Mouse (Mus musculus) G1E (cell line): ENCODE data around the gene Nkx3-2. TPM values are rescaled to one million over a fixed set of nuclear protein-coding genes. Genes with fewer than 3 reads are reported as not detected.
A peak's percentile ranks its signal among the peaks of the same experiment; 100 is the strongest.

Source experiments
- ATAC-seq: 2 replicates; pipeline ENCODE4 v1.8.0; 2016; ENCODE audit warnings: mild to moderate bottlenecking; ENCODE audit not compliant: insufficient number of reproducible peaks, poor library complexity, low FRiP score, severe bottlenecking; ENCODE audit errors: extremely low read depth
- DNase-seq: peaks from one replicate; pipeline ENCODE4 v3.0.0; 2012; ENCODE audit warnings: low spot score
- H3K27me3 ChIP-seq: 2 replicates; pipeline ENCODE4 v1.6.1; 2012; ENCODE audit warnings: mild to moderate bottlenecking, low read length, inconsistent platforms; ENCODE audit not compliant: insufficient read depth
- H3K36me3 ChIP-seq: replicated peaks from 2 replicates; pipeline ENCODE3; 2012; ENCODE audit warnings: mild to moderate bottlenecking, inconsistent platforms
- H3K4me1 ChIP-seq: 2 replicates; pipeline ENCODE4 v1.6.1; 2012; ENCODE audit warnings: low read depth, low read length, inconsistent platforms, mixed read lengths; ENCODE audit not compliant: insufficient read depth
- H3K4me3 ChIP-seq: 2 replicates; pipeline ENCODE4 v1.5.1; 2012; ENCODE audit warnings: low read depth, mild to moderate bottlenecking, inconsistent platforms, low read length, moderate library complexity, mixed read lengths
- H3K9me3 ChIP-seq: replicated peaks from 2 replicates; pipeline ENCODE4 v1.6.1; 2012; ENCODE audit warnings: inconsistent platforms
- CTCF ChIP-seq: IDR thresholded peaks from 2 replicates; pipeline ENCODE4 v1.5.1; 2012; ENCODE audit warnings: low read depth, low read length, inconsistent platforms, mixed read lengths
- GATA1 ChIP-seq: IDR thresholded peaks from 2 replicates; pipeline ENCODE4 v1.6.1; 2012; ENCODE audit warnings: borderline replicate concordance, low read length, inconsistent platforms, mixed read lengths
- GATA2 ChIP-seq: IDR thresholded peaks from 2 replicates; pipeline ENCODE4 v1.6.1; 2012; ENCODE audit warnings: low read depth, low read length, inconsistent platforms, borderline replicate concordance
- POLR2AphosphoS5 ChIP-seq: IDR thresholded peaks from 2 replicates; pipeline ENCODE4 v1.6.1; 2012; ENCODE audit warnings: low read depth, low read length, inconsistent platforms; ENCODE audit not compliant: insufficient replicate concordance
- TAL1 ChIP-seq: conservative IDR thresholded peaks from 2 replicates; pipeline ENCODE4 v1.6.1; 2012; ENCODE audit warnings: low read depth, low read length, inconsistent platforms, mixed read lengths
- polyA plus RNA-seq: library from polyadenylated mRNA; stranded (reverse); fragments of >175 nt; gene quantifications from 2 replicates; pipeline ENCODE4 v1.2.3, GENCODE M21; 2012
- total RNA-seq, 2 experiments: library from RNA; stranded (forward) in 1 of 2; stranded (reverse) in 1 of 2; fragments of 200-1000 nt in 1 of 2; fragments of >200 nt in 1 of 2; fragmentation: Nextera tagmentation in 1 of 2; gene quantifications; 2 replicates each; pipeline ENCODE4 v1.2.3; 2014 to 2017

Nkx3-2 gene
- total and polyA plus RNA-seq, 3 experiments: not detected

DNA sequence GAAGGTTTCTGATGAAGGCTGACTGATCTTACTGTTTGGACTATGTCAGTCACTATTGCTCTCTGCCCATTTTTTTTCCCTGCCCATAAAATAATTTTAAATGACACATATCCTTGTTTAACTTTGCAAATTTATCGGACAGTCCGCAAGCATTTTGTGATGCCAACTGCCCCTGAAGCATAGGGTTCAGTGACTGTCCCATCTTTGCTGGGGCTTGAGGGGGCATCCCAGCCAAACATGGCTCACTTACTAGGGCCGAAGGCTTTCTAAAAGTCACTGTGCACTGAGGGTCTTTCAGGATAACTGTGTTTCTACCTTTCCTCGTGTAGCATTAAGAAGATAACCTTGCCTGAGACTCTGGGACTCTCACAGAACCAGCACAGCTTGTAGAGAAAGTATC is 11.6 kb downstream of the Nkx3-2 start:
- H3K36me3 ChIP-seq: no peaks in the 10 kb centered on the region
- no peaks in the 10 kb centered on the region for H3K9me3 ChIP-seq
- H3K4me1 ChIP-seq: peaks cover 5% of the 10 kb centered on the region
- no peak overlapping the region for H3K4me3 ChIP-seq
- TF ChIP-seq GATA2 (no peak), CTCF (no peak), GATA1 (no peak), TAL1 (no peak), POLR2AphosphoS5 (no peak)
- no peak for DNase-seq
- ATAC-seq: no peak
- H3K27me3 ChIP-seq: peaks cover 30% of the 10 kb centered on the region

- Histone ChIP-seq H3K36me3 (no peaks in the 10 kb centered on the region), H3K4me1 (peaks cover 12% of the 10 kb centered on the region), H3K4me3 (no peak overlapping the region), H3K27me3 (peaks cover 23% of the 10 kb centered on the region), H3K9me3 (no peaks in the 10 kb centered on the region)
- TF ChIP-seq GATA1 (no peak), POLR2AphosphoS5 (no peak), TAL1 (no peak), GATA2 (no peak), CTCF (no peak)
- no peak for ATAC-seq
- DNase-seq: no peak
These were observed 19.2 kb downstream of the Nkx3-2 start for GRCm38 (mm10) chr5:41744898-41745780.

DNA sequence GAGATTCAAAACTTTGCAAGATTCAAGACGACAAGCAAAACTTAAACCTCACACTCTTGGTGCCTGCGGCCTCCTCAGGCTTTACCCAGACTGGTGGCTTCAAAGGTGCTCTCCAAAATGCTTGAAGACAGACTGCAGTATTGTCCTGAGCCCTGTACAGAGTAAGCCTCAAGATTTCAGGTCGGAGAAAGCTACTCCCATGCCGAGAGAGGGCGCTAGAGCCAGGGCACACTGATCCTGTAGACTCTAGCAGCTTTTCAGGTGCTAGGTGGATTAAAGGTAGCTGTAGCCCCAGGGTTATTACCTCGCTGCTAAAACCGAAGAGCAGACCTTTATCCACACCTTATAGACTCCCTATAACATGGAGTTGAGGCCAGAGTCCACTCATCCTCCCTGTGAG is 20.1 kb downstream of the Nkx3-2 start:
- Histone ChIP-seq H3K4me1 (peaks cover 16% of the 10 kb centered on the region), H3K27me3 (peaks cover 23% of the 10 kb centered on the region), H3K4me3 (no peak overlapping the region), H3K9me3 (no peaks in the 10 kb centered on the region), H3K36me3 (no peaks in the 10 kb centered on the region)
- DNase-seq (no peak), ATAC-seq (no peak)
- no peak for TF ChIP-seq POLR2AphosphoS5
- no peak for TF ChIP-seq TAL1
- TF ChIP-seq GATA2: no peak
- no peak for TF ChIP-seq CTCF
- TF ChIP-seq GATA1: no peak

DNA sequence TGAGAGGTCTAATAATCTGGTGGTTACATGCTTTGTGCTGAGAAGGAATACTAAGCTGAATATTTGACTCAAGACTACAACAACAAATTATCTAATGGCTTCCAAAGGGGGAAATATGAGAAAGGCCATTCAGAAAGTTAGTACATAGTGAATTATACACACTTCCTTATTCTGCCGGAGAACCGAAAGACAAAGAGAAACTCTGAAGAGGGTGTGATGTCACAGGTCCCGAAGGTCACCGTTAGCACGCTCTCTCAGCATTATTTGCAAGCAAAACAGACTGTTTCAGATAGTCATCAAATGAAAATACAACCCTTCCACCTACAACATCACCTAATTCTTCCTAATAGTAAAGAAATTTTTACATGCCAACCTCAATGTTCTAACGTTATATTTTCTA is 25.5 kb downstream of the Nkx3-2 start:
- Histone ChIP-seq H3K36me3 (no peaks in the 10 kb centered on the region), H3K27me3 (peaks cover 1% of the 10 kb centered on the region; the same call in 1 of the 2 replicates), H3K4me1 (peaks cover 17% of the 10 kb centered on the region), H3K9me3 (no peaks in the 10 kb centered on the region), H3K4me3 (no peak overlapping the region; the same call in 1 of the 2 replicates)
- peak; percentile 86 for ATAC-seq
- no peak for DNase-seq
- TF ChIP-seq CTCF (no peak), GATA2 (no peak), POLR2AphosphoS5 (no peak), GATA1 (no peak), TAL1 (no peak)

- Histone ChIP-seq H3K4me1 (peaks cover 16% of the 10 kb centered on the region), H3K9me3 (no peaks in the 10 kb centered on the region), H3K36me3 (no peaks in the 10 kb centered on the region), H3K4me3 (no peak overlapping the region), H3K27me3 (no peaks in the 10 kb centered on the region)
- TF ChIP-seq GATA2 (no peak), GATA1 (no peak), TAL1 (no peak), CTCF (no peak), POLR2AphosphoS5 (no peak)
- DNase-seq (no peak), ATAC-seq (no peak)
These were observed 27.3 kb downstream of the Nkx3-2 start for GRCm38 (mm10) chr5:41737039-41737438.

DNA sequence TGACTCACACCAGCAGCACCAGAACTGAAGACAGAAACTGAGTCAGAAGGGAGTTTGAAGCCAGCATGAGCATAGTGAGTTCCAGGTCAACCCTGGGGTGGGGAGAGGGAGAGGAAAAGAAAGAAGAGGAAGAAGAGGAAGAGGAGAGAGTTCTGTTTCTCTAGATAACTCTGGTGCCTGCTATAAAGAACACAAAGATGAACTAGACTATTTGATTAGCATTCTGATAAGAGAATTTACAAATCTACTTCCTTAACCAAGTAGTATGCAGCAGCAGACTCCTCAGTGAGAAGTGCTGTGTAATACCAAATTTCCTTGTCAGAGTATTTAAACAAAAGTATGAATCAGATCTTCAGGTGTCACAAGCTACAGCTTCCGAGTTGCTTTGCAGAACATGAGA is 37.3 kb downstream of the Nkx3-2 start:
- TF ChIP-seq GATA1 (no peak), POLR2AphosphoS5 (no peak), CTCF (no peak), GATA2 (no peak), TAL1 (no peak)
- Histone ChIP-seq H3K9me3 (no peaks in the 10 kb centered on the region), H3K36me3 (no peaks in the 10 kb centered on the region), H3K4me3 (no peak overlapping the region), H3K27me3 (no peaks in the 10 kb centered on the region), H3K4me1 (peaks cover 18% of the 10 kb centered on the region)
- ATAC-seq: peak; percentile 87
- no peak for DNase-seq
